Mouse (Mus musculus): Measurements from ENCODE around the gene Pde4b. TPM values are rescaled to one million over a fixed set of nuclear protein-coding genes. Genes with fewer than 3 reads are reported as not detected.

Gene Pde4b
- total RNA-seq, 2 experiments from 2014 or later: 119 to 125 TPM

- no peak for DNase-seq (ENCODE audit: low spot score in 2 of 2)
These were observed 185.4 kb downstream of the Pde4b start for GRCm38 (mm10) chr4:102272749-102273148.

GRCm38 (mm10) chr4:102275716-102276115 is 188.4 kb downstream of the Pde4b start:
- peak; percentile 27 to 29 for DNase-seq (ENCODE audit: low spot score in 2 of 2)

- DNase-seq (ENCODE audit: low spot score in 2 of 2): no peak
These were observed 191.6 kb downstream of the Pde4b start for GRCm38 (mm10) chr4:102278958-102279357.

GRCm38 (mm10) chr4:102287172-102287571 is 199.8 kb downstream of the Pde4b start:
- DNase-seq (ENCODE audit: low spot score in 2 of 2): no peak

- DNase-seq (ENCODE audit: low spot score in 2 of 2): no peak
These were observed 202.8 kb downstream of the Pde4b start for GRCm38 (mm10) chr4:102290052-102290734.

GRCm38 (mm10) chr4:102297558-102297957 is 210.2 kb downstream of the Pde4b start:
- DNase-seq (ENCODE audit: low spot score in 2 of 2): no peak

- no peak for DNase-seq (ENCODE audit: low spot score in 2 of 2)
These were observed 215.2 kb downstream of the Pde4b start for GRCm38 (mm10) chr4:102302568-102302967.

GRCm38 (mm10) chr4:102307661-102308297 is 220.4 kb downstream of the Pde4b start:
- no peak for DNase-seq (ENCODE audit: low spot score in 2 of 2)

- DNase-seq (ENCODE audit: low spot score in 2 of 2): no peak
These were observed 223.3 kb downstream of the Pde4b start for GRCm38 (mm10) chr4:102310630-102311029.

GRCm38 (mm10) chr4:102316011-102316410 is 228.7 kb downstream of the Pde4b start:
- DNase-seq (ENCODE audit: low spot score in 2 of 2): no peak

- DNase-seq (ENCODE audit: low spot score in 2 of 2): no peak
These were observed 229.4 kb downstream of the Pde4b start for GRCm38 (mm10) chr4:102316699-102317285.

GRCm38 (mm10) chr4:102318596-102318995 is 231.3 kb downstream of the Pde4b start:
- DNase-seq (ENCODE audit: low spot score in 2 of 2): no peak

- DNase-seq (ENCODE audit: low spot score in 2 of 2): no peak
These were observed 234.0 kb downstream of the Pde4b start for GRCm38 (mm10) chr4:102321340-102321739.

- DNase-seq (ENCODE audit: low spot score in 2 of 2): no peak
These were observed 245.0 kb downstream of the Pde4b start for GRCm38 (mm10) chr4:102332386-102332785.

GRCm38 (mm10) chr4:102332885-102333284 is 245.5 kb downstream of the Pde4b start:
- DNase-seq (ENCODE audit: low spot score in 2 of 2): no peak

- DNase-seq (ENCODE audit: low spot score in 2 of 2): no peak
These were observed 259.7 kb downstream of the Pde4b start for GRCm38 (mm10) chr4:102346911-102347492.

GRCm38 (mm10) chr4:102351476-102352475 is 264.4 kb downstream of the Pde4b start:
- DNase-seq (ENCODE audit: low spot score in 2 of 2): no peak

- no peak for DNase-seq (ENCODE audit: low spot score in 2 of 2)
These were observed 266.5 kb downstream of the Pde4b start for GRCm38 (mm10) chr4:102353641-102354403.

GRCm38 (mm10) chr4:102368105-102368735 is 280.9 kb downstream of the Pde4b start:
- no peak for DNase-seq (ENCODE audit: low spot score in 2 of 2)

GRCm38 (mm10) chr4:102374614-102375013 is 287.3 kb downstream of the Pde4b start:
- DNase-seq (ENCODE audit: low spot score in 2 of 2): no peak

Data from left cerebral cortex, adult 18-20 months (tissue).